Mouse (Mus musculus) right cerebral cortex, adult 2 months (tissue): ENCODE data around the gene Ttc22.

Experiments
- DNase-seq, 2 experiments: peaks; one replicate each; pipeline ENCODE4 v3.0.0; 2021 to 2022; ENCODE audit warnings: low spot score in 2 of 2

Ttc22 gene

DNA sequence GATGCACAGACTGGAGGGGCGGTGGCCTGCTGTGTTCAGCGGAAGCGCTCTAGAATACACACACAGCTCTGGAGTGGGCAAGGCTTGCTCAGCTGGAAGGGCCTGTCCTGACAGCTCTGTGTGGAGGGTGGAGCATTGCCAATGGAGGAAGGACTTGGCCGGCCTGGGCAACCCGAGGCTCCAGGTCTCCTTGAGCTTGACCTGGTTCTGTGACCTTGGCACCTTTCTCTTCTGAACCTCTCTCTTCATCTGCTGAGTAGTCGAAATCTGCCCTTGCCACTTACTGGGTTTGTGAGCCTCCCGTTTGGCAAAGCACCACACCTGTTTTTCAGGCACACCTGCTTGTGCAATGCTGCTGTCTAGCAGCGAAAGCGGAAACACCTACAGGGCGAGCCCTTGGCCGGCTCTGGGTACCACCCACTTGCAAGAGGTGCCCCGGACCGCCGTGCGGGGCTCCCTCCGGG lies at the start of gene Ttc22:
Gene Ttc22 (plus strand): TSS at position 403 of the 464 bp plus-strand sequence.
- no peak for DNase-seq

DNA sequence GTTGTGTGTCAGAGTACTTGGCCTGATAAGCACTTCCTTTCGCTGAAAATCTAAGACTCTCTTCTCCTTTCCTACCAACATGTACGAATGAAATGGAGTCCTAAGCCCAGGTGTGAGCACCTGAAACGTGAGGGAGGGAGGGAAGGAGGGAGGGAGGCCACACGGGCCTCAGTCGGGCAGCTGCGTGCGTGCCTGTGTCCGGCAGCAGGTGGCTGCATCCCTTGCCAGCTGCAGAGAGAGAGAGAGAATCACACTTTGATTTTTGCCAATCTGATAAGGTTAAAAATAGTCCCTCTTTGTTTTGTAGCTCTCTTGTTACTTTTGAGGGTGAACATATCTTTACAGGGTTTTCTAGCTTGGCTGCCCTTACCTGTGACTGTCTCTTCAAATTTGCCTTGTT lies 47.2 kb upstream of the Ttc22 start:
- DNase-seq: no peak

DNA sequence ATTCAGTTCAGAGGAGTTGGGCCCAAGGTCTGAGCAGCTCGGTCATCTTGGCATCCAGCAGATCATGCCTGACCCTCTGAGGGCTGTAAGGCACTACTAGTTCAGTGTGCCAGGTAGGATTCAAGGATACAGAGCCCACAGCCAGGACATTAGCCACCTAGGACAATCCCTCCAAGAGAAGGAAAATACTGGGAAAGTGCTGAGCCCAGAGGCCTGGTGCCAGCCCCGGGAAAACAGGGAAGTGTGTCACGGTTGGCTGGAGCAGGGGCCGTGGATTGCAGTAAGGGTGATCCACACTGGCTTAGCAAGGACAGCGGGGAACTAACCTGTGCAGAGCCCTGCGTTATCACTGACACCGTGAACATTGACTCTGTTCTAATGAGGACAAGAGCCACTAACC lies 44.7 kb upstream of the Ttc22 start:
- no peak for DNase-seq

DNA sequence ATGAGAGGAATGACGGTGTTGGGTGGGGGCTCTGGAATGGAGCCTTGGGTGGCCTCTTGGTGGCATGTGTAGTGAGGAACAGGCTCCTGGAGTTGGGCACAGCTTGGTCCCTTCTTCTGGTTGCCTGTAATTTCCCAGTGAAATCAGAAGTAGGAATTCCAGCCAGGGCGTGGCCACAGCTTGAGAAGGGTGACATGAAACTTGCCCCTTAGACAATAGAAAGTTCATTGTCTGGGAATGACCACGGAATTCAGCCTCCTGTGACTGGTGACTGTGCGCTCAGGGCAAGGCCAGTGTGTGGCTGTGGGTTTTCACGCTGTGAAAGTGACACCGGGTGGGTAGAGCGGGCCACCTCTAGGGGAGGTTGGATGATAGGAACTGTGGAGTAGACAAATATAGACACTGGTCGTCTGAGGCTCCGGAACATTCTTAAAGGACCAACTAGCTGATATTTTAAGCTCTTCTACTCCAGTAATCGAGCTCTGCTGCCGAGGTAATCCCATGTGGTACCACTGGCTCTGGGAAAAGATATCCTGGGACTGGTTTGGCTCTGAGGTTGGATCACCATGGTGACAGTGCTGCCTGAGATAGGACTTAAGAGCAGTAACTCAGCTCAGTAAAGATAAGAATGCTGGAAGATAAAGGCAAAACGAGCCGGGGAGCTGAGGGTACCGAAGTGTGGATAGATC lies 40.9 kb upstream of the Ttc22 start:
- DNase-seq: no peak

DNA sequence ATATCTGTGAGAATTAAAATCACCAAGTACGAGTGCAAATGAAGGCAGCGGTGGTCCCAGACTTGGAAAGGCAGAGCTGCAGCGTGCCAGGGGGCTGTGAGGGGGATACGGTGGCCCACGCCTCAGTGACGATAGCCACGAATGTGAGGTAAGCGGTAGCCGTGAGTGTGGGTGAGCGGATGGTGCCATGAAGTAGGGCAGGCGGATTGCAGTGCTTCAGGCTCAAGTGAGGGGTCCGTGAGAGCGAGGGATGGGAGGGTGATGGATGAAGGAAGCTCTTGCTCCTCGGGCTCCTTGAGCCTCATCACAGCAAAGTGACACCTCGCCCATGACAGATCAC lies 40.4 kb upstream of the Ttc22 start:
- peak; percentile 46 to 49 for DNase-seq

DNA sequence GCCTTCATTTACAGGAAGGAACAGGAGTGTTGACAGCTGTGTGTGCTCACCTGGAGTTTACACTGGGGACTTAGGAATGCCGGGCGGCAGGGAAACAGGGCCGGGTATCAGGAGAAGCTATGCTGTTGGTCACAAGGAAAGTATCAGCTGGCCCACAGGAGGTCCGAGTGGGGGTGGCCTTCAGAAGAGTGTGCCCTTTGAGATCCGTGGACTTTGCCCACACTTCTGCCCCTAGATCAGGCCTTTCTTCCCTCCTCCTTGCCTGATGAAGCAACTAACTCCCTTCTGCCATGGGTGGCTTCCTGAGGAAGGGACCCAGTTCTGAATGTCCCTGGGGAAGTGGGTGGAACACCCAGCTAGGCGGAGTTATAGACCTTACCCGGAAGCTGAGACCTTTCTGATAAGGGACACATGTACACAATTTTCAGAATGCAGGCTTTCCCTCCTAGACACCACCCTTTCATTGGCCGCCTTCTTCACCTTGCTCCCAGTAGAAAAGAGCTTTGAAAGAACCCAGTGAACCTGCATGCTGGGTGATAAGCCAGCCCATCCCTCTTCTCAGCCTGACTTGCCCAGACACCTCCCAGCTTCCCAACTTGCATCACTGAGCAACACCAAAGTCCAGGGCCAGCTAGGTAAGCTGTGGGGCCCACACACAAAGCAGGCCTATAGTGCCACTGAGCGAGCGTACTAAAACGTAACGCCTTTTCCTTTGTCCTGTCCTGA lies 39.6 kb upstream of the Ttc22 start:
- no peak for DNase-seq

DNA sequence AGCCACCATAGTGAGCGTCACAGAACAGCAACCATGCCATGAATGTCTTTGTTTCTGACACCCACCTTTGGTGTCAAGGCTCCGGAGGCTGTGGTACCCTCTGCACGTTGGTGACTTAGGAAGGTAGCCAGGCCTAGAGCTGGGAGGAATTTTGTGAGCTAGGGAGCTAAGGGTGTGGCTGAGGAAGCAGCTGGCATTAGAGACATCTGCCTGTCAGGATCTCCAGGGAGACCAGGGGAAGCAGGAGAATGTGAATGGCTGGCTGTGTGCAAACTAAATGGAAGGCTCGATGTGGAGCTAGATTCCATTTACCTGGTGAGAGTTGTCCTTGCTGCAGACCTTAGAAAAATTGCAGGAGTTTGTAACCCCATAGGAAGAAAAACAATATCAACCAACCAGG lies 37.6 kb upstream of the Ttc22 start:
- DNase-seq: no peak

DNA sequence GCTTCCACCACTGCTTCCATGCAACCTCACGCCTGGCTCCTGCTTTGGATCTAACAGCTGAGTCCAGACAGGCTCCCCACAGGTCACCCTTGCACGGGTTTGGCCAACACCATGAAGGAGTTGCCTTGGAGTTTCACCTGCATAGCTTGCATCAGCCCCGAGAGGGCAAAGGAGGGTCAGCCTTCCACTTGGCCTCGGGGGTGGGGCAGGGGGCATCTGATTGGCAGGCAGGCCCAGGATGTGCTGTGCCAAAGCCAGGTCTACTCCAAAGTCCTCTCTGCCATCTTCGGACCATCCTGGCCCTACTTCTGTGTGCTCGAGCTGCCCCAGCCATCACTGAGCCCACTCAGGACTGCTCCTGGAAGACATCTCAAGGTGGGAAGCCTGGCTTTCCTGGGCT lies 35.2 kb upstream of the Ttc22 start:
- no peak for DNase-seq

DNA sequence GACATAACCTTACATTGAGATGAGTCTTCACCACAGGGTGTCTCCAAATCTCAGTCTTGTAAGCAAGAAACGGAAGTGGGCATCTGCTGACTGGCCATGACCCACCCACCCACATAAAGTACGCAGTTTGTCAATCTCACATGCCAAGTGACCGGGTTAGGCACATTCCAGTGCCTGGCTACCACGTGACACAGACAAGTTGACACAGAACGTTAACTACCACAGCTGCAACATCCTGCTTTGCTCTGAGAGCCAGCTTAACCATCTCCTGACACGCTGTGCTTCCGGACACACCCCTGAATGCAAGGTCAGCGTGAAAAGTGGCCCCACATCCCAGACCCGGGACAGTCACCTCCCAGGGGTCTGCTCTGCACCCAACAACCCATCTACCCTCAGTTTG lies 32.1 kb upstream of the Ttc22 start:
- no peak for DNase-seq

DNA sequence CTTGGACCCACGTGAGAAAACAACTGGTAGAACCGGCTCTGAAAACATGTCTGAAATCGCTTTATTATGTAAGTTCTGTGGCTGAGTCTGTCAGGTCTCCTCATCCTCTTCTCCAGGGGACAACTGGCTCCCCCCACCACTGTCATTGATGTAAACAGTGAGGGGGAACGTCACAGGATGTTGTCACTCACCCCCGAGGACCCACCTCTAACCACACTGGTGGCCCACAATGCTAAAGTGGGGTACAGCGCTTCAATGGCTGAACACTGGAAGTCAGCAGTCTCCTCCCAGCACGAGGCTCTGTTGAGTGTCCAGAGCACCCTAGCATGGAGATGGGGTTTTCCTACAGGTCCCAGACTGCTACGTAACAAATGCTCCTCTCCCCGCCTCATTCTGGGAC lies 31.4 kb upstream of the Ttc22 start:
- no peak for DNase-seq

DNA sequence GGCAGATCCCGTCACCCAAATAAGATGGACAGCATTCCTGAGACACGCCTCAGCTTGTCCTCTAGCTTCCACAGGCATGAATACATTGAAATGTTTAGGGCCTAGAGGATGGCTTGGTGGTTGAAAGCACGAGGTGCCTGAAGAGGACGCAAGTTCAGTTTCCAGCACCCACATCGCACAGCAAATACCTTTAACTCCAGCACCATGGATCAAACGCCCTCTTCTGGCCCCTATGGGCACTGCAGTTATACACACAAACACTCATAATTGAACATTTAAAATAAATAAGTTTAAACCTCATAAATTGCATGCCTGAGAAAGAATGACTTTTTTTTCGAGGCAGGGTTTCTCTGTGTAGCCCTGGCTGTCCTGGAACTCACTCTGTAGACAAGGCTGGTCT lies 28.6 kb upstream of the Ttc22 start:
- no peak for DNase-seq

DNA sequence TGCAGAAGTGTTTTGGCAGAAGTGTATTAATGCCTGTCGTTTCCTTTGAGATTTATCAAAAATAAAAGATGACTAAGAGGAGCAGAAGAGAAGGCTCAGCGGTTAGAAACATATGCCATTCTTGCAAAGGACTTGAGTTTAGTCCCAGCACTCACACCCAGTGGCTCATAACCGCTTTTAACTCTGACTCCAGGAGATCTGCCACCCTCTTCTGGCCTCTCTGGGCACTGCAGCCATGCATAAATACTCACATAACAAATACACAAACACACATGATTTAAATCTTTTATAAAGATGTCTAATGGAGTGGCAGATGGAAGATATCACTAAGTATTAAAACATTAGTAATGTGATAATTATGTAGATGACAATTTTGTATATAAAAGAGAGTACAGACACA lies 26.0 kb upstream of the Ttc22 start:
- no peak for DNase-seq

DNA sequence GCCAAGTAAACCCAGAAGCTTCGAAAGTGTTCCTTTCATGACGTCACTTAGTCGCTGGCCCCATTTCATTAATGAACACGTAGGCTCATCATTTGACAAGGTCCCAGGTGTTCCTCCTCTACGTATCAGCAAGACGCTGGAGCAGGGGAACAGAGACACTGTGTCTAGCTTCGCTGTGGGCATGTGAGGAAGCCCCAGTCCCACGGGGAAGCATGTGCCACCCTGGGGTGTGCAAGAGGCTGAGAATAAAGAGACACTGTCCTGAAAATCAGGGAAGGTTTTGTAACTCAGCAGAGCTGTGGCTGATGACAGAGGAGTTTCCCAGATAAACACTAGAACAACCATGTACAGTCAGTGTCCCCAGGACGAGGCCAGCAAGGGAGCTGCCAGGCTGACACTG lies 25.2 kb upstream of the Ttc22 start:
- no peak for DNase-seq

DNA sequence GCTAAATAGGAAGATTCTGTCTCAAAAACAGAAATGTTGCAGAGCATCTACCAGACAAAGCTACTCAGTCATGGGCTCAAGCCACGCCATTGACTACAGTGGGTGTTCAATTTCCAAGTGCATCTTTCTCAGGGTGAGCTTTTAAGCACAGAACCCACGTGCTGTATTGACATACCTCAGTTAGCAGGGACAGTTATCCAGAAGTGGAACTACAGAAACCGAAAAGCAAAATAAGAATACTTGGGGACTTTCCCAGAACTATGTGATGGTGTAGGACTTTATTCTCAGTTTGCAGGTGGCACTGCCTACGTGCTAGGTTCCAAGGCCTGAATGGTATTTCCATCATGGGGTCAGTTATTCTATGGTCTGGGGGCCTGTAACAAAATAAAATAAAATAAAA lies 24.5 kb upstream of the Ttc22 start:
- DNase-seq: no peak

DNA sequence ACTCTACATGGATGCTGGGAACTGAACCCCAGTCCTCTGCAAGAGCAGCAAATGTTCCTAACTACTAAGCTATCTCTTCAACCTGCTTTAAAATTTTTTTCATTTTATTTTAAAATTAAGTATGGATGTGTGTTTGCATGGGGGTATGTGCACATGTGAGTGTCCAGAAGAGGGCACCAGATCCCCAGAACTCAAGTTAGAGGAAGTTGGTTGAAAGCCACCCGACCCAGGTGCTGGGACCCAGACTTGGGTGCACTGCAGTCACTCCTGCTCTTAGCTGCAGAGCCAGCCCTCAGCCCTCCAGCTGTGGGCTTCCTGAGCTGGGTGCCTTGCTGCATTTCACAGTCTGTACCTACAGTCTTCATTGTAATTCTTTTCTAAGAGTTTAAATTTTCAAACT lies 22.8 kb upstream of the Ttc22 start:
- DNase-seq: no peak

DNA sequence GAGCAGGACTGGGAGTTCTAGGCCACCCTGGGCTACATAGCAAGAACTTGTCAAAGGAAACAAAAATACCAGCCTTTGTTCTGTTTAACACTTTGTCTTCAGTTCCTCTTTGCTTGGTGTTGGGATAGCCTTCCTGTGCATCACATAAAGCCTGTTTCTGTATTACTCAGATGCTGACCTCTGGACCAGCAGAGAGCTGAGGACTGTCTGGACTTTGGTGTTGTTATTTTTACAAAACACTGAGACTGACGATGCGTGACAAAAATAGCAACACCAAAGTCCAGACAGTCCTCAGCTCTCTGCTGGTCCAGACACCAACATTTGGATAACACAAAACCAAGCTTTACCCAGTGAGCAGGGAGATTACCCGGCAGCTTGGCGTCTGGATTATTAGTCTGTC lies 21.5 kb upstream of the Ttc22 start:
- no peak for DNase-seq

DNA sequence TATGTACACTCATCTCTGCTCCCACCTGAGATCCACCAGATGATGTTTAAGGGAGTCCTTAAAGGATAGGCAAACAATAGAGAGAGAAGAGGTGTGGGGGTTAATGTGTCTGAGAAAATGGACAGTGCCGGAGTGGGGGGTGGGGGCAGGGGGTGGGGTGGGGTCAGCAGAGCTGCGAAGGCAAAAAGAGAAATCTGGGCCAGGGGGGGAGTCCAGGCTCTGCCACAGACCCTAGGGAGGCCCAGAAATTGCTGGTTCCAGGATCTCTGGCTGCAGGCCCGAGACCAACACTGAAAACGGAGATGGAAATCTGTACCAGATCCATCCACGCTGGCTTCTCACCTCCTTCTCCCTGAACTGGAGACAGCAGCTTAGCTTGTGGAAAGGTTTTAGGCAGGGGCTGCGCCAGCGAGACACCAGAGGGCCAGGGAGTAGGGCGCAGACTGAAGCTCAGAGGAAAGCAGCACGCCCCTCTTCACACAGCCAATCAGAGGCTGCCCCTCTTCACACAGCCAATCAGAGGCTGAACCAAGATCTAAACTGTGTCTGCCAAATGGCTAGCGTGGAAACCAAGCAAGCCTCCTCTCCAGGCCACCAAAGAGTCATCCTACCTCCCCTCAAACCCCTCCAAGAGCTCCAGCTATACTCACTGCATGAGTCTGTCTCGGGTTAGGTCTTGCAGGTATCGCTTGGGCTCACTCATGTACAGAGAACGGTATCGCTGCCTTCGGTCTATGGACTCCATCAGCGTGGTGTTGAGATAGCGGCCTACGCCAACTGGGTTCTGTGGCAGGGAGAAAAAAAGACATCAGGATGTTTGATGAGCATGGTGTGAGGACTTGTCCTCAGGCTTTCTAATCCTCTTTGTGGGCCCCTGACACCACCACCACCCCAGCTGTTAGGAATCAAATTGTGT lies 15.3 kb upstream of the Ttc22 start:
- DNase-seq: no peak

DNA sequence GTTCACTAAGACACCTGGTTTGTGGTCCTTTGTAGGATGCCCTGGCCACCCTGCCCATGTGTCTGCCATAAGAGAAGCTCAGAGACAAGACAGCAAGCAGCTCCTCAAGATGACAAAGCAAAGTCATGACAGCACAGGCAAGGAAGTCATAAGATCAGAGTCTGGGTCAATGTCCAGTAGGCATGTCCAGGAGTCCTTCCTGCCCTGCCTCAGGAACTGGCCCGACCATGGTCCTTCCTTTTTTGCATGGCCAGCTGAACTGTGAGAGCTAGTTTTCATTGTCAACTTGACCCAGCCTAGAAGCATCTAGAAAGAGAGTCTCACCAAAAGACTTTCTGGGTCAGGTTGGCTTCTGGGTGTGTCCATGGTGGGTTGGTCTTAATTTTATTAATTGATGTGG lies 14.3 kb upstream of the Ttc22 start:
- no peak for DNase-seq

DNA sequence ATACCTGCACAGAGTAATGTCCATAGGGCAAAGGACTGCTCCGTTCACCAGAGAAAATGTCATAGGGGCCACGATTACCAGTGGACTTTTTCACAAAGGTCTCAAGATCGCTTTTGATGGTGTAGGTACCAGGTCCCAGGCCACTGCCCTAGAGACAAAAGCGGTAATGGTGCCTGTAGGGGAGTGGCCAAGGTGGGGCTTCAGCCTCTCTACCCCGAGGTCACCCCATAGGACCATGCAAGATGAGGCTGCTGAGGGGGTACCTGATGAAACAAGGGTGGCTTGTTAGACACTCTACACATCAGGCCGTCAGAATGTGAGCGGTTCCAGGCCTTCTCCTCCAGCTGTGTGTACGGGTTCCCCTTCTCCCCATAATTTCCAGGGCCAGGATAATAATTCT lies 9.1 kb upstream of the Ttc22 start:
- DNase-seq: no peak

DNA sequence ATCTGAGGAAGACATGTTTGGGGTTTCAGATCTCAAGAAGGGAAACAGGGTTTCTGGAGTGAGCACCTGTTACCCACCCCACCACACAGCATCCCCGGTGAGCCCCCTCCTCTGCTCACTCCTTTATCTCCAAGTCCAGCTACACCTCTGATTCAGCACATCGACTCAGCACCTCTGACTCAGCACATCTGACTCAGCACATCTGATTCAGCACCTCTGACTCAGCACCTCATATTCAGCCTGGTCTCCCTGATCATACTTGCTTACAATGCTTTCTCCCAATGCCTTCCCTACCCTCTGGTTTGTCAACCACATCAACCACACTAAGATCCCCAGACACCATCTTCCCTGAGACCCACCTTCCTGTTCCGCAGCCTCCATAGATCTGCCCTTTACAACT lies 8.7 kb upstream of the Ttc22 start:
- DNase-seq: peak; percentile 51 to 62

DNA sequence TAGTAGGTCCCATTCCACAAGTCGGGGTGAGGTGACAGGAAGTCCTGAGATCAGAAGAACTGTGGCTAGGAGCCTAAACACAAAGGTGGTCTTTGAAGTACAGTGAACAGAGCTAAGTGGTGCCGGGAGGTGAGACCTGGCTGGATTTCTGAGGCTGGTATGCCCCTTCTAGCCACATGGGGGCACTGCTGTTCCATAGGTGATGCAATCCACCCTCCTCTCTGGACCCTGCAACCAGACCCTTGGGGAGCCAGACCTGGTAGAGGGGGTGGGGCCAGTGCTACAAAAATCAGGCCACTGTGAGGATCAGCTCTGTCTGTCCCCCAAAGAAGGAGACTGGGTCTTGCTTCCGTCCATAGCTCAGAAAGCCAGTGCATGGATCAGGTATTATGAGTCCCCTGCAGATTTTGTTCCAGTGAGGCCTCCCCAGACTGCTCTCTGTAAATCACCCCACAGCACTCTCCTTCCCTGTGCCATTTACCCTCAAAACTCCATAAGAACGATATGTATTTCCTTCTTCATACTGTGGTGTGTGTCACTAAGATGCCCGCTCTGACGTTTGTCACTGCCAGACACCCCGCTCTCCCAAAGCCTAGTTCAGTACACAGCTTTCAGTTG lies 7.9 kb upstream of the Ttc22 start:
- peak; percentile 77 to 83 for DNase-seq

DNA sequence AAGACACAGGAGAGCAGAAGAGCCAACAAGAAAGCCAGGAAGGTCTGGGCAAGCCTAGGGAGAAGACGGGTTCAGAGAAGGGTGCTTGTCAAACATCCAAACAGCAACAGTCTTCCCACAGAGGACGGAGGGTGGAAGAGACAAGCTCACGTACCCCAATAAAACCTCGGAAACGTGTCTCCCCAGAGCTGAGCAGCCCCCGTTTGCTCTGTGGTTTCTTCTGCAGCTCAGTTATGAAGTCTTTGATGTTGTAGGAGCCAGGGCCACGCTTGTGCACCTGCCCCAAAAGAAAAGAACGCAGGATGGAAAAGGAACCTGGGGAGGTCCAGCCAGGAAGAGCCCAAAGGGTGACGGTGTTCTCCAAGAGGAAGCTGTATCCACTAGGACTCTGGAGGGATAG lies 7.4 kb upstream of the Ttc22 start:
- no peak for DNase-seq
